Mouse (Mus musculus): ENCODE measurements around the gene Nkain2. TPM values are rescaled to one million over a fixed set of nuclear protein-coding genes. Genes with fewer than 3 reads are reported as not detected.

The Nkain2 gene
- polyA plus RNA-seq, 1 experiment from 2014 or later: 0.35 TPM

DNA sequence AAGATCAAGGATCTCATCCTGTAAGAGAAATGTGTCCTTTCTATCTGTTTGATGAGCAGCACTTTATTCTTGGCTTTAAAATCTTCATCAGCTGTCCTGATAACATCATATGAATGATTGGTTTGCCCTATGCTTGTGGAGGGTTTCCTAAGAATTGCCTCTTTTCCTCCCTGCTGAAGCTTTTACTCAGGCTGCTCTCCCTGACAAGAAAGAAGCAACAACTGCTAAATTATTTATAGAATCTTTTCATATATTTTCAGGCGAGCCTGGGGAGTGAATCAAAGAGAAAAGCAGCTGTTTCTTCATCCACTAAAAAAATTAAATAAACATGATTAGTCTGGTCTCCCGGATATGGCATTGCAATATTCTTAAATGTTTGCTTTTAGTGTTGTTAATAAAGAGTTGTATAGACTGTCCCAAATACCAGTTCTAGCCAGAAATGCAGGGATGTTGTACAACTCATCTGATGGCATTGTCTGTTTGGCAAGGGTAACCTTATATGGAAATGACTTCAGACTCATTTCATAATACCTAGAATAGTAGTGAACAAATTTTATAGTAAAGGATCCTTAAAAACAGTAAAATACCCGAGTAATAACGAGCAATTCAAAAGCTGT is 646.9 kb downstream of the Nkain2 start:
- H3K27ac ChIP-seq (replicated peaks in 1 of 2; ENCODE audit: control insufficient read depth in 1 of 2, insufficient read depth in 1 of 2, low read depth in 2 of 2, low read length in 2 of 2): no peak overlapping the region
- no peak overlapping the region for H3K4me2 ChIP-seq (ENCODE audit: low read length)
- no peak overlapping the region for H3K4me3 ChIP-seq (ENCODE audit: control insufficient read depth in 1 of 2, insufficient read depth in 1 of 2, low read depth in 1 of 2, low read length in 2 of 2)
- H3K4me1 ChIP-seq (ENCODE audit: control insufficient read depth in 2 of 2, insufficient read depth in 2 of 2, low read length in 2 of 2): no peaks in the 10 kb centered on the region
- ATAC-seq (ENCODE audit: insufficient number of reproducible peaks, insufficient read depth, low FRiP score, low read depth): no peak
- no peak overlapping the region for H3K9ac ChIP-seq (ENCODE audit: low read length)
- H3K9me3 ChIP-seq (ENCODE audit: control insufficient read depth, low read length): no peaks in the 10 kb centered on the region
- WGBS: 59% methylated on average over 4 of the region's 4 CpGs
- no peaks in the 10 kb centered on the region for H3K27me3 ChIP-seq (ENCODE audit: control insufficient read depth, insufficient read depth, low read length)
- H3K36me3 ChIP-seq (ENCODE audit: control insufficient read depth, insufficient read depth, low read length): no peaks in the 10 kb centered on the region

DNA sequence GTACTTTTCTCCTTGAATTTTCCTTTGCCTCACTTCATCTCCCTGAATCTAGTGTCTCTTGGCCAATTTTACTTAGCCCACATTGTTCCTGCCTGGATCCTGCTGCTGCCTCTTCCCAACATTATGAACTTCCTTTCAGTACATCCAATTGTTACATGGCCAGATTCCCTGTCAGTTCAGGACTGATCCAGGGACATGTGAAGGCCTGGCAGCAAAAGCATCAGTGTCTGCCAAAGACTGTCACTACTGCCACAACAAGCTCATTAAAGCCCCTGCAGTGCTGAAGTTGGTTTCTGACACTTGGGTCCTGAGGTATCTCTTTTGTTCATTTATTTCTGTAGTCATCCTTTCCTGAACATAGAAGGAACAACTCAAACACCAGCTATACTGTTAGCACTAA is 649.1 kb downstream of the Nkain2 start:
- Histone ChIP-seq H3K9me3 (ENCODE audit: control insufficient read depth, low read length) (no peaks in the 10 kb centered on the region), H3K4me3 (ENCODE audit: control insufficient read depth in 1 of 2, insufficient read depth in 1 of 2, low read depth in 1 of 2, low read length in 2 of 2) (no peak overlapping the region), H3K36me3 (ENCODE audit: control insufficient read depth, insufficient read depth, low read length) (no peaks in the 10 kb centered on the region), H3K9ac (ENCODE audit: low read length) (no peak overlapping the region), H3K27me3 (ENCODE audit: control insufficient read depth, insufficient read depth, low read length) (no peaks in the 10 kb centered on the region), H3K27ac (replicated peaks in 1 of 2; ENCODE audit: control insufficient read depth in 1 of 2, insufficient read depth in 1 of 2, low read depth in 2 of 2, low read length in 2 of 2) (no peak overlapping the region), H3K4me2 (ENCODE audit: low read length) (no peak overlapping the region), H3K4me1 (ENCODE audit: control insufficient read depth in 2 of 2, insufficient read depth in 2 of 2, low read length in 2 of 2) (no peaks in the 10 kb centered on the region)
- no peak for ATAC-seq (ENCODE audit: insufficient number of reproducible peaks, insufficient read depth, low FRiP score, low read depth)

DNA sequence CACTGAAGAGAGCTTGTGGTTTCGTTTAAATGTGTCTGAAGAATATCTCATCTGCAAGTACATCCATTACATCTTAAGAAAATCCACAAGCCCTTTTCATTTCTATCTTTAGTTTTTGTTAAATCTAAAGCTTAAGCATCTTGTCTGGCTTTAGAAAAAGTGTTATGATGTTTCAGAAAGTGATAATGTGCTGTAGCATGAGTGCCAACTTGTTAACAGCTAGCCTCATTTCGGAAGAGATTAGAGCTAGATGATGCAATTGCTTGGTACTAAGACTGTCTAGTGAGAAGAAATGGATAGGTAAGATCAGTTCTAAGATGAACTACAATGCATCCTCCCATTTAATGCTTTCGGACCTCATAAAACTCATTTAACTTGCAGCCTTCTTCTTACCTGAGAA is 707.3 kb downstream of the Nkain2 start:
- Histone ChIP-seq H3K36me3 (ENCODE audit: control insufficient read depth, insufficient read depth, low read length) (no peaks in the 10 kb centered on the region), H3K27me3 (ENCODE audit: control insufficient read depth, insufficient read depth, low read length) (no peaks in the 10 kb centered on the region), H3K9me3 (ENCODE audit: control insufficient read depth, low read length) (no peaks in the 10 kb centered on the region), H3K4me3 (ENCODE audit: control insufficient read depth in 1 of 2, insufficient read depth in 1 of 2, low read depth in 1 of 2, low read length in 2 of 2) (no peak overlapping the region), H3K4me2 (ENCODE audit: low read length) (no peak overlapping the region), H3K27ac (replicated peaks in 1 of 2; ENCODE audit: control insufficient read depth in 1 of 2, insufficient read depth in 1 of 2, low read depth in 2 of 2, low read length in 2 of 2) (no peak overlapping the region), H3K4me1 (ENCODE audit: control insufficient read depth in 2 of 2, insufficient read depth in 2 of 2, low read length in 2 of 2) (no peaks in the 10 kb centered on the region), H3K9ac (ENCODE audit: low read length) (no peak overlapping the region)
- WGBS: 64% methylated on average over 3 of the region's 3 CpGs
- no peak for ATAC-seq (ENCODE audit: insufficient number of reproducible peaks, insufficient read depth, low FRiP score, low read depth)

DNA sequence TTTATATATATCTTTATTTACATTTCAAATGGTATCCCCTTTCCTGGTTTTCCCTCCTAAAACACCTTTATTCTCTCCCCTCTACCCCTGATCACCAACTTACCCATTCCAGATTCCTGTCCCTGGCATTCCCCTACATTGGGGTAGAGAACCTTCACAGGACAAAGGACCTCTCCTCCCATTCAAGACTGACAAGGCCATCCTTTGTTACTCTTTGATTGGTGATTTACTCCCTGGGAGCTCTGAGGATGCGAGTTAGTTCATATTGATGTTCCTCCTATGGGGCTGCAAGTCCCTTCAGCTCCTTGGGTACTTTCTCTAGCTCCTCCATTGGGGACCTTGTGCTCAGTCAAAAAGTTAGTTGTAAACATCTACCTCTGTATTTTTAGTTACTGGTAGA is 798.9 kb downstream of the Nkain2 start:
- 54% methylated on average over 1 of the region's 1 CpGs for WGBS
- ATAC-seq (ENCODE audit: insufficient number of reproducible peaks, insufficient read depth, low FRiP score, low read depth): no peak

DNA sequence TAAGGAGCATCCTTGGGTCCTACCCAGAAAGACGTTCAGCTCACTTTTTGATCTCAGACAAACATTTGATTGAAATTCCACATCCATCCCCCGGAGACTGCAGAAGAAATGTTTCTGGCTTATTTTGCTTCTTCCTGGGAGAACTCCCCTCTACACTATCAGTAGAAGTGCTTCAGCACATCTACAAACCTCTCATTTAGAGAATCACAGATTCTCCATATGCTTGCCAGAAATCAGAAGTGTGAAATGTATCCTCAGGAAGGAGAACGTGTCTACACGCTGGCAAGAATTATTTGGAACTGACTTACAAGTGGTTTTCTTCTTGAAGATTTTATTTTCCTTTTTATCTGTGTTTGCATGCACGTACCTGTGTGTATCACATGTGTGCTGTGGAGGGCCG is 829.9 kb downstream of the Nkain2 start:
- Histone ChIP-seq H3K9me3 (ENCODE audit: control insufficient read depth, low read length) (no peaks in the 10 kb centered on the region), H3K27ac (replicated peaks in 1 of 2; ENCODE audit: control insufficient read depth in 1 of 2, insufficient read depth in 1 of 2, low read depth in 2 of 2, low read length in 2 of 2) (no peak overlapping the region), H3K27me3 (ENCODE audit: control insufficient read depth, insufficient read depth, low read length) (no peaks in the 10 kb centered on the region), H3K9ac (ENCODE audit: low read length) (no peak overlapping the region), H3K4me3 (ENCODE audit: control insufficient read depth in 1 of 2, insufficient read depth in 1 of 2, low read depth in 1 of 2, low read length in 2 of 2) (no peak overlapping the region), H3K4me2 (ENCODE audit: low read length) (no peak overlapping the region), H3K4me1 (ENCODE audit: control insufficient read depth in 2 of 2, insufficient read depth in 2 of 2, low read length in 2 of 2) (no peaks in the 10 kb centered on the region), H3K36me3 (ENCODE audit: control insufficient read depth, insufficient read depth, low read length) (no peaks in the 10 kb centered on the region)
- 67% methylated on average over 6 of the region's 6 CpGs for WGBS
- ATAC-seq (ENCODE audit: insufficient number of reproducible peaks, insufficient read depth, low FRiP score, low read depth): no peak

More for the DNA sequence above, 798.9 kb downstream of the Nkain2 start:
- Histone ChIP-seq H3K27ac (replicated peaks in 1 of 2; ENCODE audit: control insufficient read depth in 1 of 2, insufficient read depth in 1 of 2, low read depth in 2 of 2, low read length in 2 of 2) (no peak overlapping the region), H3K9me3 (ENCODE audit: control insufficient read depth, low read length) (no peaks in the 10 kb centered on the region), H3K9ac (ENCODE audit: low read length) (no peak overlapping the region), H3K4me2 (ENCODE audit: low read length) (no peak overlapping the region), H3K4me1 (ENCODE audit: control insufficient read depth in 2 of 2, insufficient read depth in 2 of 2, low read length in 2 of 2) (no peaks in the 10 kb centered on the region), H3K4me3 (ENCODE audit: control insufficient read depth in 1 of 2, insufficient read depth in 1 of 2, low read depth in 1 of 2, low read length in 2 of 2) (no peak overlapping the region), H3K36me3 (ENCODE audit: control insufficient read depth, insufficient read depth, low read length) (no peaks in the 10 kb centered on the region), H3K27me3 (ENCODE audit: control insufficient read depth, insufficient read depth, low read length) (no peaks in the 10 kb centered on the region)

DNA sequence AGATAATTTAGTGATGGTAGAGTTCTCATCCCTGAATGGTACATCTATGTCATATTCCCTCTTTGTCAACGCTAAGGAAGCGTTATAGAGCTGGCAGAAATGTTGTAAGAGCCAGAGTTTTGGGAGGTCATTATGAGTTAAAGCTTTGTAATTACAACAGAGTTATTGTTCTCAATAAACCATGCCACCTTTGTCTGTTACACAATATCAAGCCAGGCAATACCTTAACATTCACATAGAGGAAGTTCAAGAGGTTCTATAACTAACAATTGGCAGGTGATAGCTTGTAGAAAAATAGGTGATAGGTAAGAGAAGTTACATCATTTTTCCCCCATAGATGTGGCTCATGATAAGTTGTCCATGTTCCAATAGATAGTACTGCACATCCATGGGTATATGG is 832.0 kb downstream of the Nkain2 start:
- H3K36me3 ChIP-seq (ENCODE audit: control insufficient read depth, insufficient read depth, low read length): no peaks in the 10 kb centered on the region
- no peak for ATAC-seq (ENCODE audit: insufficient number of reproducible peaks, insufficient read depth, low FRiP score, low read depth)
- no peaks in the 10 kb centered on the region for H3K4me1 ChIP-seq (ENCODE audit: control insufficient read depth in 2 of 2, insufficient read depth in 2 of 2, low read length in 2 of 2)
- 76% methylated on average over 2 of the region's 2 CpGs for WGBS
- H3K4me3 ChIP-seq (ENCODE audit: control insufficient read depth in 1 of 2, insufficient read depth in 1 of 2, low read depth in 1 of 2, low read length in 2 of 2): no peak overlapping the region
- H3K9ac ChIP-seq (ENCODE audit: low read length): no peak overlapping the region
- no peak overlapping the region for H3K27ac ChIP-seq (replicated peaks in 1 of 2; ENCODE audit: control insufficient read depth in 1 of 2, insufficient read depth in 1 of 2, low read depth in 2 of 2, low read length in 2 of 2)
- H3K9me3 ChIP-seq (ENCODE audit: control insufficient read depth, low read length): no peaks in the 10 kb centered on the region
- no peak overlapping the region for H3K4me2 ChIP-seq (ENCODE audit: low read length)
- H3K27me3 ChIP-seq (ENCODE audit: control insufficient read depth, insufficient read depth, low read length): no peaks in the 10 kb centered on the region

DNA sequence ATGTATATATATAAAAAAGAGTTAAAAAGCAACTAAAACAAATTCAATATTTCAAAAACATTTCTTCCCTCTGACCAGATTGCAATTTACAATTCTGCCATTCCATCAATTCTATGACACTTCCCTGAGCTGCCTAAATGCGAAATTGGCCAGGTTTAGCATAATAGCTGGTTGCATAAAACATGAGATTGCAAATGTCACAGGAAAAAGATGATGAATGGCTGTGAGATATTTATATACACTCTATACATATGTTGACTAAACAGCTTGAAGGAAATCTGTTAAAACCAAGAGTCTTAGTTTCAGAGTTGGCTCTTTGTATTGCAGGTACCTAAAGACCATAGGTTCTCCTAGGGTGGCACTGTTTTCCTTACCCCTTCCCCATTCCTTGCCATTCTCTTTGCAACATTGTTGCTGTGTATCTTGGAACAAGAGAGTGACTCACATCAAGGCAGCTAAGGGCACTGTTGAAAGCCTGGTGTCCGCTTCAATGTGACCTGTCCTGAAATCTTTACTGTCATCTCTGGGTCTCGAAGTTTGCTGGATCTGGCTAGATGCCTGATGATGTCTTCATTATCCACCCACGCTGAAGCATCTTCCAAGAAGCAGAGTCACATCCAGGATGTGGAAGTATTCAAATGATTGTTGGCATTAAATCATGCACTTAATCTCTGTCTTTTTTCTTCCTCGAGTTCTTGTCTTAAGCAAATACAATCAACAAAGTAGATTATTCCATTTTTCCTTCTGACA is 837.5 kb downstream of the Nkain2 start:
- Histone ChIP-seq H3K4me2 (ENCODE audit: low read length) (no peak overlapping the region), H3K27ac (replicated peaks in 1 of 2; ENCODE audit: control insufficient read depth in 1 of 2, insufficient read depth in 1 of 2, low read depth in 2 of 2, low read length in 2 of 2) (no peak overlapping the region), H3K9ac (ENCODE audit: low read length) (no peak overlapping the region), H3K4me3 (ENCODE audit: control insufficient read depth in 1 of 2, insufficient read depth in 1 of 2, low read depth in 1 of 2, low read length in 2 of 2) (no peak overlapping the region), H3K36me3 (ENCODE audit: control insufficient read depth, insufficient read depth, low read length) (no peaks in the 10 kb centered on the region), H3K27me3 (ENCODE audit: control insufficient read depth, insufficient read depth, low read length) (no peaks in the 10 kb centered on the region), H3K4me1 (ENCODE audit: control insufficient read depth in 2 of 2, insufficient read depth in 2 of 2, low read length in 2 of 2) (no peaks in the 10 kb centered on the region), H3K9me3 (ENCODE audit: control insufficient read depth, low read length) (no peaks in the 10 kb centered on the region)
- no peak for ATAC-seq (ENCODE audit: insufficient number of reproducible peaks, insufficient read depth, low FRiP score, low read depth)
- WGBS: 76% methylated on average over 5 of the region's 5 CpGs

DNA sequence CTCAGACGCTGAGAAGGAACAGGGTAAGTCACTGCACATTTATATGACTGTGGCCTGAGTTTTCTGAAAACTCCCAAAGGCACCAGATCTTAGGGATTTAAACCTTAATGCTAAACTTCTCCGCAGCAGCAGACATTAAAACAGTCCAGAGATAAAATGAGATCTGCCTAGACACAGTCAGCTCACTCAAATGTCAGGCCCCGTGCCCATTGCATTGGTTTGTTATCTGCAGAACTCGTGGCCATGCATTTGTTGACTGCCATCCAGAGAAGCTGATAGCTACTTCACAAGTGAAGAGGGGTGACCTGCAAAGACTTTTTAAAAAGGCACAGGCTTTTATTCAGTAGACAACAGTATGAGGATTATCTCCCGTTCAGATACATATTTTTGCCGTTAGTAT is 838.2 kb downstream of the Nkain2 start:
- no peak overlapping the region for H3K4me3 ChIP-seq (ENCODE audit: control insufficient read depth in 1 of 2, insufficient read depth in 1 of 2, low read depth in 1 of 2, low read length in 2 of 2)
- no peaks in the 10 kb centered on the region for H3K36me3 ChIP-seq (ENCODE audit: control insufficient read depth, insufficient read depth, low read length)
- H3K9ac ChIP-seq (ENCODE audit: low read length): no peak overlapping the region
- no peak for ATAC-seq (ENCODE audit: insufficient number of reproducible peaks, insufficient read depth, low FRiP score, low read depth)
- H3K4me1 ChIP-seq (ENCODE audit: control insufficient read depth in 2 of 2, insufficient read depth in 2 of 2, low read length in 2 of 2): no peaks in the 10 kb centered on the region
- no peak overlapping the region for H3K4me2 ChIP-seq (ENCODE audit: low read length)
- no peak overlapping the region for H3K27ac ChIP-seq (replicated peaks in 1 of 2; ENCODE audit: control insufficient read depth in 1 of 2, insufficient read depth in 1 of 2, low read depth in 2 of 2, low read length in 2 of 2)
- no peaks in the 10 kb centered on the region for H3K27me3 ChIP-seq (ENCODE audit: control insufficient read depth, insufficient read depth, low read length)
- H3K9me3 ChIP-seq (ENCODE audit: control insufficient read depth, low read length): no peaks in the 10 kb centered on the region
- WGBS: 47% methylated on average over 6 of the region's 6 CpGs
